Mouse (Mus musculus): ENCODE data around the gene Pik3r2.
"Not testable (repeated sequence)": the region's sequence is repeated elsewhere in the genome, so short reads cannot be mapped to it uniquely, and the experiment has no call there.

The Pik3r2 gene

DNA sequence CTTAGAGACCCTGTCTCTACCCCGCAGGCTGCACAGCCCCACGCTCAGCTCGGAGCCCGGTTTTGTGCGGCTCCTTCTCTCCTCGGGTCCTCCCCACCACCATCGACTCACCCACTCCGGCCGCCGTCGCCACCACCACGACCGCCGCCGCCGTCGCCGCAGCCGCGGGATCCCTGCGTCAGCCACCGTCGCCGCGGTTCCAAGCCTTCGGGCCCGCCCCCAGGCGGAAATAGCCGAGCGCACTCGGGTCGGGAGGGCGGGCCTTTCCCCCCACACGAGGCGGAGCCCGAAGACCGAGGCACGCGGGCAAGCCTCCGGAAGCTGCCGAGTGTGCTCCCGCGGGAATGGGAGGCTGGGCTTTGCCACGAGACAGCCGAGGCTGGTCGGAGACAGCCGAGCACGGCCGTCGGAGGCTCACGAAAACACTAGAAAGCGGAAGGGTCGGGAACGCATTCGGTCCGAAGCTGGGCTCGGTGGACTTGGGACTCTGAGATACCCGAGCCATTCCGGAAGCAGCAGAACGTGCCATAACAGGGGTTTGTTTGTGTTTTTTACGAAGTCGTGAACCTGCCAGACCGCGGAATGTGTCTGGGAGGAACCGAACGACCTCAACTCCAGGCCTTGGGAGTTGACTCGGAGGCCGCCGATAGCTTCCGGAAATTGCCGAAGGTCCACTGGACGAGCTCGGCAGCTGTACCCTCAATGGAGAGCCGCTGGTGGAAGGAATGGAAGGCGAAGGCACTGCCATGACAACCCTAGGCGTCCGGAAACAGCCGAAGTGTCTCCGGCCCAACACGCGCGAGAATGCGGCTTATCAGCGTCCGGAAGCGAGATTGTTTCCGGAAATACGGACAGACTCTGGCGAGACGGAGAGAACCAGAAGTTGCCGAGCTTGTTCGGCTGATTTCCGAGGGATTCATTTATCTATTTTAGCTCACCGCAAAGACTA is at the start of gene Pik3r2:
Gene Pik3r2, minus strand, starts transcription at position 218 of the 949 bp plus-strand sequence.
- peak; percentile 93 to 96 for DNase-seq (ENCODE audit: low spot score in 2 of 2)

DNA sequence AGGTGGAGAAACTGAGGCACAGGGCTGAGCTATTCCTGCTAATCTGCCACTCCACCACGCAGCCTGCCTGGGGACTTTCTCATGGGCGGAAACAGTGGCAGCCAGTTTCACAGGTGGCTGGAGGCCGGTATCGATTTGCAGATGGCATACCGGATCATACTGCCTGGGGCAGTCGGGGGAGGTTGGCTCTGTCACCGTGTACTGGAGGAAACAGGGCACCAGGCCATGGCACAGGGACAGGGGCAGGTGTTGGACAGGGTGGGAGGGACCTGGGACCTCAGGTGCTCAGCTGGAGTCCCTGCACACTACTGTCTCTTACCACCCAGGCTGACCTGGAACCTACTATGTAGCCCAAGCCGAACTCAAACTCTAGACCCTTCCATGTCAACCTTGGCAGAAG is 49.3 kb upstream of the Pik3r2 start:
- no peak for DNase-seq (ENCODE audit: low spot score in 2 of 2)

DNA sequence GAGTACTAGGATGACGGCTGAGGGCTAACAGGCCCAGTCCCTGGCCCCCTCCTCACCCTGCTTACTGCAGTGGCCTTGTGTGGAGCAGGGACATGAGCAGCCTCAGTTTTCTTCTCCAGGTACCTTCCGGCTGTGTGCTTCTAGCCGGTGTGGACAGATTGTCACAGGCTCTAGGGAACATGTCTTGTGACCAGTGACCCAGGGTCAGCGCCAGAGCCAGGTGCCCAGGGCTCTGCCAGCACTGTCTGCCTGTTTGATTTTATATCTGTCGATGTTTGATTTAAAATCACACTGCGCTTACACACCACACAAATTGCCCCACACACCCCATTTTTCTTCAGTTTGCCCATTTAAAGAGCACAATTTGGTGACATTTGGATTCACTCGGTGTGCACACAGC is 47.3 kb upstream of the Pik3r2 start:
- no peak for DNase-seq (ENCODE audit: low spot score in 2 of 2)

DNA sequence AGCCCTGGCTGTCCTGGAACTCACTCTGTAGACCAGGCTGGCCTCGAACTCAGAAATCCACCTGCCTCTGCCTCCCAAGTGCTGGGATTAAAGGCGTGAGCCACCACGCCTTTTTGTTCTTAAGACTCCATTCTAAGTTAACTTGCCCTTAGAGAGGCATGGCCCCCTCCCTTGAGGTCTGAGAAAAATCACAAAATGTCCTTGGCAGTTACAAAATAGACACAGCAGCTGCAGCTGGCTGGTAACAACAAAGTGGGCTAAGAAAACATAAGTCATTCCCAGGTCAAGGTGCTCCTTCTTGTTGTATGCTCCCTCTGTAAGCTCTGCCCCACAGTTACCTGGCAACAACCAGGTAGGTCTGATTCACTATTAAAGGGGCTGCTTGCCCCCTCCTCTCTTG is 46.1 kb upstream of the Pik3r2 start:
- not testable (repeated sequence) for DNase-seq (ENCODE audit: low spot score in 2 of 2)

DNA sequence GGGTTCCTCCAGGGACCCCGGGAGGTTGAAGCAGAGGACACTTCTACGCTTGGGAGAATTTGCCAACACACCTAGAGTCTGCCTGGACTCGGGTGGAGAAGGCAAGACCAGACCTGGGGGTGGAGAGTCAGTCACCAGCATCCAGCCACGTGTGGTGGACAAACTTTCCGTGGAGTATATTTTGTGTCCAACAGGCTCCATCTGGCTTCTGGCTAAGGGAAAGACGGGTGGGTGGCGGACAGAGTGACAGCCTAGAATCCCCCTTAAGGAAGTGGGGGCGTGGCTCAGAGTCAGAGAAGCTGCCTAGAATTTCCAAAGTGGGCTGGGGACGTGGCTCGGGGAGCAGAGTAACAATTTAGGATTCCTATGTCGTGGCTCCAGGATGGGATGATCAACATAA is 45.5 kb upstream of the Pik3r2 start:
- no peak for DNase-seq (ENCODE audit: low spot score in 2 of 2)

DNA sequence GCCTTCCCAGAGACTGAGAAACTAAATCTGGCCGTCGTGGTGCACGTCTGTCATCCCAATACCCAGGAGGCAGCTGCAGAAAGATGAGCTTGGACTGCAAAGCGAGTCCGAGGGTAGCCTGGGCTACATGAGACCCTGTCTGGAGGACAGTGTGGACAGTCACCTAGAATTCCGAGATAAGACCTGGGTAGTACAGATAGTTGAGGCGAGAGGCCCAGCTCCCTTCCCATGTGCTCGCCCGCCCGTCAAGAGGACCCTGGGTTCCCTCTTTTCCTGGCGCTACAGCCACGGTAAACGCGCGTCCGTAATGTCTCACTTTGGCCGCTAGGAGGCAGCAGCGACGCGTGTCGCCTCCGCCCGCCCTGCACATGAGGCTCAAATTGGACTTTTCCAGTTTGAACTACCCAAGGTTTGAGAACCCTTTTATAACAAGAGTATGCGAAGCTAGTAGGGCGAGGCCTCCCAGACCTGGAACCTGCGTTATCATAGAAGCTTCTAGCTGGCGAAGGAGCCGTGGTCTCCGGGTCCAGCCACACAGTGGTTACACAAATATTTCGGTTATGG is 45.0 kb upstream of the Pik3r2 start:
- peak in 1 of 2 experiments; percentile 61 for DNase-seq (ENCODE audit: low spot score in 2 of 2)

DNA sequence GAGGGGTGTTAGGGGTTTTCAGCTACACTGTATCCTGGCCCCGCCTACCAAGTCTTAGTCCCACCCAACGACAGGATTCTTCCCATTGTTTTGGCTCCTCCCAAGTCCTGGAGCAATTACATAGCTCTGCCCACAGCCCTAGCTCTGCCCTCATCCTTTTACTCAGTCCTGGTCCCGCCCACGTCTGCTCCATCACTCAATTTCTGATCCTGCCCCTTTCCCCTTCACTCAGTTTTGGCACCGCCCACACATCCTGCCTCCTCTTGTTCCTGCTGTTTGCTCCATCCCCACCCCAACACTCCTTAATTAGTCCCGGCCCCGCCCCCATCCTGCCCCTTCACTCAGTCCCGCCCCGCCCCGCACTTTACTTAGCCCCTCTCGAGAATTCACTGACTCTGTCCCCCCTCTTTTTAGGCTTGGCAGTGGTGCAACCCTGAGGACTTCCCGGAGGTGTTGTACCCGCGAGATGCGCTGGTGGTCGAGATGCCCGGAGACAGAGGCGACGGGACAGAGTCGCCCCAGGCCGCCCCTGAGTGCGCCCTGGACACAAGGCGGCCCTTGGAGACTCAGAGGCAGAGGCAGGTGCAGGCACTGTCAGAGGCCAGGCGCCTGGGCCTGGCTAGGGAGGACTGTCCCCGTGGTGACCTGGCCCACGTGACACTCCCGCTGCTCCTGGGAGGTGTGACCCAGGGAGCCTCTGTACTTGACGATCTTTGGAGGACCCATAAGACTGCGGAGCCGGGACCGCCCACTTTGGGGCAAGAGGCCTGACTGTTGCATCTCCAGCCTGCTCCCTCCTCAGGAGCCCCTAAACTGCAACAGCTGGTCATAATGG is 43.8 kb upstream of the Pik3r2 start:
- DNase-seq (ENCODE audit: low spot score in 2 of 2) = no peak

DNA sequence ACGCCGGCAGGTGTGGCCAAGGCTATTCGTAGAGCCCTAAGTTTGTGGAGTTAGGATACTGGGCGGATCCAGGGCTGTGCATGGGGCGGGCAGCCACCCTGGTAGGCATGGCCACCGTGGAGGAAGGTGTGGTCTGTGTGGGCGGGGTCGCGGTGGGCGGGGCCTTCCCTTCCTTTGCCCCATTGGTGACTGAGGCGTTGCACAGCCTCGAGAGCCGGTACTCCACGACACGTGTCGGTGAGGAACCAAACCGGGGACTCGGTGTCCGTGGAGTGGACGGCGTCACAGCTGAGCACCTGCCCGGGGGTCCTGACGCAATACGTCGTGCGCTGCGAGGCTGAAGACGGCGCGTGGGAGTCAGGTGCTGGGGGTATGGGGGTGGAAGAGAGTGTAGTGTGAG is 40.2 kb upstream of the Pik3r2 start:
- DNase-seq (ENCODE audit: low spot score in 2 of 2) = peak in 1 of 2 experiments; percentile 30

DNA sequence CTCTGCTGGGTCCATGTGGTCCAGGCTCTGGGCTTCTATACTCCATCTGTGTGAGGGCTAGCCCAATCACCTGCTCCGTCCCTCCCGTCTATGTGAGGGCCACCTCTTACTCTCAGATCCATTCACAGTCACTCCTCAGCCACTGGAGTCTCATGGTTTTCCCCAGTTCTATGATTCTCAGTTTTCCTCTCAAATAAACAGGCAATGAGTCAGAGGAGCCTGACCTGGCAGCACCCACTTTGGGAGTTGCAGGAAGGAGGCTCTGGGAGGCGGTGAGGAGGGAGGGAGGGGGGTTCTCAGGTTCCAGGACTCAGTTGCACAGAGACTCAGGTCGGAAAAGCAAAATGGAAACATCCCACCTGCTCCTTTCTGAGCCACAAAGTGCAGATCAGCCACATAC is 36.4 kb upstream of the Pik3r2 start:
- no peak for DNase-seq (ENCODE audit: low spot score in 2 of 2)

DNA sequence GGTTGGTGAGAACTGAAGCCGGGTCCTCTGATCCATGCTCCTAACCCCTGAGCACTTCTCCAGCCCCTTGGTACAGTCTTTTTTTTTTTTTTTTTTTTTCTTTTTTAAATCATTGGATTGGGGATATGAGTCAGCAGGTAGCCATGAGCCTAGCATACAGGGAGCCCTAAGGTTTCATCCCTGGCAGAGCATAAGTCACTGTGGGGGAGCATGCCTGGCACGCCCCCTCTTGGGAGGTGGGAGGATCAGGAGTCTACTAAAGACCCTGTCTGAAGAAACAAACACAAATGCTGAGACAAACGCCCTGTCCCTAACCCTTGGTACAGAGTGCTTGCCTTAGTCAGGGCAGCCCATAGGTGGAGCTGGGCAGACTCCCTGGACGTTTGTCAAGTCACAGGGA is 35.5 kb upstream of the Pik3r2 start:
- DNase-seq (ENCODE audit: low spot score in 2 of 2) = no peak

DNA sequence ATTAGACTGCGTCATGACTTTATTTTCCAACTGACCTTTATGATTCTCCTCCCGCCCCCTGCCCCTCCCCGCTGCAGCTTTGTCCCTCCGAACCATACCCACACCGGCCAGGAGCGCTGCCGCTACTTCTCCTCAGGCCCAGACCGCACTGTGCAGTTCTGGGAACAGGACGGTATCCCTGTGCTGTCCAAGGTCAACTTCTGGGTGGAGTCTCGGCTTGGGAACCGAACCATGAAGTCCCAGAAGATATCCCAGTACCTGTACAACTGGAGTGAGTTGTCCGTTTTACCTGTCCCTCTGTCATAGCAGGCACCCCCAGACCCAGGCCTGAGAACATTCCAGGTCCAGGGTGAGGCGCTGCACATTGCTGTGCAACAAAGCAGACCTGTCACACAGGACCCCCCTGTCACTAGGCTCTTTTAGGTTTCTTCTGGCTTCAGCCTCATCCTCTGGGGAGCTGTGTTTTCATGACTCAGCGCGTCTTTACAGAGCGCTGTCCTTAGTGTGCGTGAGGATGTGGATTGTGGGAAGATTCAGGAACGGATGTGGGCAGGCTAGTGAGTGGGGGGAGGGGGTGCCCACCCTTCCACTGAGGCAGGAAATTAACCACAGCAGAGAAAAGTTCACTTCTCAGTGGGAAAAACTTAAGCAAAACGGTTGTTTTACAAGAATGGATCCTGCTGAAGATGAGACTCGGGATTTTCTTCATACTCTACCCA is 34.6 kb upstream of the Pik3r2 start:
- no peak for DNase-seq (ENCODE audit: low spot score in 2 of 2)

DNA sequence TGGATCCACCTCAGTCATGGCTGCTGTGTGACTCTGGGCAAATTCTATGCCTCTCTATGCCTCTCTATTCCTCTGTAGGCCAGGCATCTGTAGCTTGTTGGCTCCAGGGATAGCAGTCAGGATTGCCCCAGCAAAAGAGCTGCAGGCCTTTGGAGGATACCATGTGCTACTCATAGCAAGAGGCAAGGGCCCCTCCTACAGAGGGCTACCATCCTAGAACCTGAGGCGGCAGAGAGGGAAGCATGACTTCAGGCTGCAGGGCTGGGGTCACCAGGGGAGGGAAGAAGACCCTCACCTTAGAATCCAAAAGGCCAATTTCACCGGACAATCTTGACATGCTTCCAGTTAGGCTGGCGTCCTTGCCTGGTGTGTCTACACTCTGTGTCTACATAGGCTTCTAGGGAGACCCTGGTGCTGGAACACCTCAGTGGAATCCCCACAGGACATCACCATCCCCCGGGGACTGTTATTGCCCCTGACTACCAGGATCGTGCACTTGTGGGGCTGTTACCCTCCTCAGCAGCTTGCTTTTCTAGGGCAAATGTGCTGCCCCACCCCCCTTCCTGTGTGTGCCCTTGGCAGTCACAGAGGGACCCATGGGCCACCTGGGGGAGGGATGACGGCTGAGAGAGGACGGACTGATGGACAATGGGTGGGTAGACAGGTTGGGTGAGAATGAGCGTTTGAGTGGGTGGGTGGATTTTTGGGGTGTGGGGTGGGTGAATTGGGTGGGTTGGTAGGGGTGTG is 32.6 kb upstream of the Pik3r2 start:
- no peak for DNase-seq (ENCODE audit: low spot score in 2 of 2)

DNA sequence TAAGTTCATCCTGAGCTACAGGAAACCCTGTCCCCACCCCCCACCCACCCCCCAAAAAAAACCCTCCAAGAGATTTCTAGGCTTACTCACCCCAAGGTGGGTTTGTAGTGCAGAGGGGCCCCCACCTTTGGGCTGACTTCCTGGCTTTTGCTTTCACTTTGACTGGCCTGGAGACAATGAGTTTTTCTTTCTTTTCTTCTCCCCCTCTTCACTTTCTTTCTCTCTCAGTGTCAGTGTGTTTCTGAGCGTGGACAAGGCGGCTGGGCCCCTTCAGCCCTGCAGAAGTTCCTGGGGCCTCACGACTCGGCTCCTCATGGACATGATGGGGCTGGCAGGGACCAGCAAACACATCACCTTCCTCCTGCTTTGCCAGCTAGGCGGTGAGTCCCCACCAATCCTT is 31.7 kb upstream of the Pik3r2 start, which contains the start of gene Il12rb1:
Gene Il12rb1, plus strand, starts transcription at position 211 of the 400 bp plus-strand sequence.
- peak; percentile 44 to 50 for DNase-seq (ENCODE audit: low spot score in 2 of 2)

DNA sequence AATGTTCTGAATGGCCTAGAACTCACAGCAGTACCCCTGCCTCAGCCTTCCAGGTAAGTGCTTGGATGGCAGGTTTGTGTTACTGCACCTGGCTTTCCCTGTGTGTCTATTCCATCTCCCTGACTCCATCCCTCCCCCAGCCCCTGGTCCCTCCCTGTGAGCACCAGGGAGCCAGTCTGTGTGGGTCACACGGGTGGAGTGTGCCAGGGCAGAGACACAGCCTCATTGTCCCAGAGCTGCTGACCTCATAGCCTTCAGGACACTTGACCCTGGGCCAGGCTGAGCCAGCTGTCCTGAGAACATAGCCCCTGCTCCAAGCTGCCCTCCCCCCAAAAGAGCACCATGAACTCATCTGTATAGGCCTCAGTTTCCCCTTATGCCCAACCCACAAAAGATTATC is 30.8 kb upstream of the Pik3r2 start:
- DNase-seq (ENCODE audit: low spot score in 2 of 2) = no peak

DNA sequence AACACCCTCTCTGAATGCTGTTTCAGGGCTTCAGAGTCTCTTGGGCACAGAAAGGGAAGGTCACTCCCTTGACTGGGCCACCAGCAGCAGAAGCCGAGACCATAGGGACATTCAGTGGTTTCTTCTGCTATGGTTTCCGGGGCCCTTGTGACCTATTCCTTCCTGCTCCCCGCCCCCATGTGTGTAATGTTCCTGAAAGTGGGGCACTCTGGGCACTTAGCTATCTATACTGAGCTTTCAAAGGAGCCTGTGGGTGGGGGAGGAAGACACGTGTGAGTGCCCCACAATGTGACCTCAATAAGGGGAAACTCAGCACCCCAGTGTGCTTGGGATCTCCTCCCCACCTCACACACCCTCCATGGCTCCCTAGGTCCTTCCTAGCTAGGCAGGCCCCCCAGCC is 30.0 kb upstream of the Pik3r2 start:
- DNase-seq (ENCODE audit: low spot score in 2 of 2) = peak; percentile 73 to 74

DNA sequence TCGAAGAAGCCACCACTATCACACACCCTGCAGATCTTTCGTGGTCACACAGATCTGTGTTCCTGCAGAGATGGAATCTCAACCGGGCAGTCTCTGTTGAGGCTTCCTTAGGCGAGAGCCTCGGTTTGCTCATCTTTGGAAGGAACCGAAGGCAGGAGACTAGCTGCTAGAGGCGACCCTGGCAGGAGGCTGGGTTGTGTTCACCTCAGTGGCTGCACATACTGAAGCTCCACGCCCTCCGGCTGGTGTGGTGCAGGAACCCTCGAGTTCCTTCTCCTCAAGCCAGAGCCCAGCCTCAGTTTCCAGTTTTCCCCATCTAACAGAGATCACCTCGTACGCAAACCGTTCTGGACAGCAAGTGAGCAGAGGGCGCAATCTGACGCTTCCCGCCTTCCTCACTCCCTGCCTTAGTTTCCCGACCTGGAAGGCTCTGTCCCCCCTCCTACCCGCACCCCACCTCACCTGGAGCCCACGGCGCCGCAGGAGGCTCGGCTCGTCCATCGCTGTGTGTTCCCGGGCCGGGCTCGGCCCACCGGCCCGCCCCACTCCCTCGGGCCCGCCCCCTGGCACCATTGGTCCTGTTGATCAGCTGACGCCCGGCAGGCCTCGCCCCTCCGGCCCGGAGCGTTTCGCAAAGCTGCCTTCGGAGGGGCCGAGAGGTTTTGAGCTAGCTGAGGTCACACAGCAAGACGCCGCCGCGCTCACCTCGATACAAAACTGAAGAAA is 28.1 kb upstream of the Pik3r2 start, which contains the start of gene Mast3:
Gene Mast3, minus strand, starts transcription at position 574 of the 726 bp plus-strand sequence.
- DNase-seq (ENCODE audit: low spot score in 2 of 2) = peak; percentile 77 to 82

DNA sequence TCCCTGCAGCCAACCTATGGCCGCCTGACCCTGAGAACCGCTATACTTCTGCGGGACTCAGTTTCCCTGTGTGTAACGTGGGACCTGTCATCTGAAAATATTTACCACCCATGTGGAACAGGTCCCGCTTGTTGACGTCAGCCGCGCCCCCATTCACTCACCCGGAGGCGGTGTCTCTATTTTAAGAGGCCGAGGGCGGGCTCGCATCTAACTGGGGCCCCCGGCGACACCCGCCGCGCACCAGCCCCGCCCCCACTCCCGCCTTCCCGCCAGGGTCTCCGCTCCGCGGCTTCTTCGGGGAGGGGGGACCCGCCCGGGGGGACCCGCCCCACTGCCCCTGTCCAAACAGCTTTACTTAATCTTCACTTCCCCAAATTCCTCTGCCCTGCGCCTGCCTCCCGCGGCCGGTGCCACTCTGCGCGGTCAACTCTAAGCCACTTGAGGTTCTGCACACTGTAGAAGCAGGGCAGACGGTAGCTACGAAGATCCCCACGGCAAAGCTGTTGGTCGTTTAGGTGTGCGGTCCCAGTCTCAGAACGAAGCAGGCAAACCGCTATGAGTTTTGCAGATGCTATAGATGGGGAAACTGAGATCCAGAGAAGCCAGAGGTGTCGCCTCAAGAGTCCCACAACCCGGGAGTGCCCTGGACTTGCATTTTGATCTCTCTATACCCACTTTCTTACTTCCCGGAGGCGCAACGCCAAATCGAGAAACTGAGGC is 27.4 kb upstream of the Pik3r2 start:
- DNase-seq (ENCODE audit: low spot score in 2 of 2) = peak in 1 of 2 experiments; percentile 69

DNA sequence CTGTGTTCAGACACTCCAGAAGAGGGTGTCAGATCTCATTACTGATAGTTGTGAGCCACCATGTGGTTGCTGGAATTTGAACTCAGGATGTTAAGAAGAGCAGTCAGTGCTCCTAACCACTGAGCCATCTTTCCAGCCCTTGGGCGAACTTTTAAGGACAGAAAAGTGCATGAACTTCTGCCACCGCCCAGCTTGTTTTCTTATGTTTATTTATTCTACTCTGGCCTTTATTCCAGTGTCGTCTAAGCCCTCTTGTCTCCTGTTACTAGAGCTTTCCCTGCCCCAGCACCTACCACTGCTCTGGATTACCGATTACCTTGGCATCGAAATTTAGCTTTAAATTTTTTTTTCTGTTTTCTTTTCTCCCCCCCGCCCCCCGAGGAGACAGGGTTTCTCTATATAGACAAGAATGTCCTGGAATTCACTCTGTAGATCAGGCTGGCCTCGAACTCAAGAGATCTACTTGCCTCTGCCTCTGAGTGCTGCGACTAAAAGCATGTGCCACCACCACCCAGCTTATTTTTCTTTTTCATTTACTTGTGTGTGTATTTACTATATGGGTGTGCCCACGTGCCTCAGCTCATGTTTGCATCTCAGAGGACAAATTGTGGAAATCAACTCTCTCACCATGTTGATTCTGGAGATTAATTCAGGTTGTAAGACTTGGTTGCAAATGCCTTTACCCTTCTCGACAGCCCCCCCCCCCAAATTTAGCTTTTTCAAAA is 26.4 kb upstream of the Pik3r2 start:
- no peak for DNase-seq (ENCODE audit: low spot score in 2 of 2)

DNA sequence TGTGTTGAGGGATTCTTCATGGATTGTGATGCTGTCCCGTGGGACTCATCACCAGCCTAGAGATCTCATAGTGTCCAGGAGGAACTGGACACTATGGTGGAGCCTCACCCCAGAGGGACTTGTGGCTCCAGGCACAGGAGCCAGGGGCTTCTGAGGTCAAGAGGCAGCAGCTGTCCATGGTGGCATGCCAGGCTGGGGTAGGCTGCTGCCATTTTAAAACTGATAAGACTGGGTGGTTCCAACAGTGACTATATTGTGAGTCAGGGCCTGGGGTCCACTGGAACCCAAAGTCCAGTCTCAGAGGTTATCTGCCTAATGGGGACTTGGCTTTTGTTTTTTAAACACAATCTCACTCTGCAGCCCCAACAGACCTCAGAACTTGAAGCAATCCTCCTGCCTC is 25.3 kb upstream of the Pik3r2 start:
- no peak for DNase-seq (ENCODE audit: low spot score in 2 of 2)
